Mouse (Mus musculus) myocyte (in vitro differentiated cells): Measurements from ENCODE around the gene Trim61.

ENCODE experiments used
- E2F4 ChIP-seq: IDR thresholded peaks from one replicate; pipeline ENCODE4 v1.6.1; 2011; ENCODE audit warnings: mild to moderate bottlenecking, control low read depth, moderate library complexity; ENCODE audit not compliant: insufficient read depth
- MYOD1 ChIP-seq, 3 experiments: IDR thresholded peaks; one replicate each; pipeline ENCODE4 v1.6.1; 2011; ENCODE audit warnings: control low read depth in 2 of 3, low read depth in 2 of 3, mild to moderate bottlenecking in 2 of 3, moderate library complexity in 1 of 3; ENCODE audit not compliant: insufficient read length in 2 of 3, control insufficient read depth in 1 of 3
- POLR2A ChIP-seq: IDR thresholded peaks from one replicate; pipeline ENCODE4 v1.6.1; 2011; ENCODE audit warnings: low read depth, mild to moderate bottlenecking, control low read depth, moderate library complexity; ENCODE audit not compliant: insufficient read length
- REST ChIP-seq: IDR thresholded peaks from one replicate; pipeline ENCODE4 v1.6.1; 2011; ENCODE audit warnings: mild to moderate bottlenecking, control low read depth, moderate library complexity; ENCODE audit not compliant: insufficient read depth, insufficient read length
- TCF12 ChIP-seq: IDR thresholded peaks from one replicate; pipeline ENCODE4 v1.6.1; 2011; ENCODE audit warnings: mild to moderate bottlenecking, control low read depth; ENCODE audit not compliant: poor library complexity, insufficient read depth, severe bottlenecking

DNA sequence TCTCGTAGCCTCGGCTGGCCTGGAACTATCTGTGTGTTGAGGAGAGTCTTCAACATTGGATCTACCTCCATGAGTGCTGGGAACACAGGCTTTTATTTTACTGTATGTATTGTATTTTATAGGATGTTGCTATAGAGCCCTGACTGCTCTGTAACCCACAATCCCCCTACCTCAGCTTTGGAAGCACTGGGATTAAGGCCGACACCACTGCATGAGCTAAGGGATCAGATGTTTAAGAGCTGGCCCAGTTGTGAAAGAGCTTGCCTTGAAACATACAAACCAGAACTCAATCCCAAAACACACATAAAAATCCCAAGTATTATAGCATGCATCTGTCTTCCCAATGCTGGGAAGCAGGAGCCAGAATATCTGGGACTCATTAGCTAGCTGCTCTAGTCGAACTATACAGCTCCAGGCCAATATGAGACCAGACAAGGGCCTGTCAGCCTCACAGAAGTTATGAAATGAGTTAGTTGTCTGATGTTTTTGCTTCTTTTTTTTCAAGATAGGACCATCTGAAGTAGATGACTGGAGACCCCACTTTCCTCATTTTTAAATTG lies 19.4 kb downstream of the Trim61 start:
- TF ChIP-seq TCF12, result no peak
- no peak for TF ChIP-seq MYOD1 (IDR thresholded peaks at IDR 0.05; ENCODE audit: control insufficient read depth in 1 of 3, insufficient read length in 2 of 3, low read depth in 2 of 3)
- TF ChIP-seq E2F4, result no peak
- TF ChIP-seq POLR2A, result no peak
- TF ChIP-seq REST, result no peak
